Mouse (Mus musculus) small intestine, adult 2 months (tissue): ENCODE data around the gene Aff3. TPM values are rescaled to one million over a fixed set of nuclear protein-coding genes. Genes with fewer than 3 reads are reported as not detected.

Experiments used
- H3K27ac ChIP-seq: fragments of 200-500 bp; 2 replicates; pipeline ENCODE4 v1.5.1; 2012; ENCODE audit warnings: low read depth, low read length, control low read depth, inconsistent platforms; ENCODE audit not compliant: insufficient read depth
- H3K27me3 ChIP-seq: fragments of 200-500 bp; 2 replicates; pipeline ENCODE4 v1.6.1; 2012; ENCODE audit warnings: mild to moderate bottlenecking, moderate library complexity, low read length, inconsistent platforms; ENCODE audit not compliant: control insufficient read depth, insufficient read depth
- H3K36me3 ChIP-seq: fragments of 200-500 bp; 2 replicates; pipeline ENCODE4 v1.6.1; 2012; ENCODE audit warnings: mild to moderate bottlenecking, low read length, control low read depth, inconsistent platforms; ENCODE audit not compliant: control insufficient read depth, insufficient read depth
- H3K4me1 ChIP-seq: fragments of 200-500 bp; 2 replicates; pipeline ENCODE4 v1.6.1; 2012; ENCODE audit warnings: low read length, inconsistent platforms, mixed read lengths; ENCODE audit not compliant: control insufficient read depth, insufficient read depth, insufficient read length
- H3K4me3 ChIP-seq: fragments of 200-500 bp; 2 replicates; pipeline ENCODE4 v1.5.1; 2012; ENCODE audit warnings: low read depth, mild to moderate bottlenecking, control low read depth, inconsistent platforms, low read length, moderate library complexity
- CTCF ChIP-seq: fragments of 200-500 bp; IDR thresholded peaks from 2 replicates; pipeline ENCODE4 v1.5.1; 2012; ENCODE audit warnings: low read depth, mild to moderate bottlenecking, control low read depth, inconsistent platforms, low read length, moderate library complexity, mixed read lengths; ENCODE audit not compliant: insufficient replicate concordance, insufficient read length; ENCODE audit errors: extremely low read depth
- POLR2A ChIP-seq: fragments of 200-500 bp; IDR thresholded peaks from 2 replicates; pipeline ENCODE4 v1.6.1; 2012; ENCODE audit warnings: low read depth, mild to moderate bottlenecking, control low read depth, inconsistent platforms, low read length, moderate library complexity
- WGBS: fragments of 180-500 bp; shearing (Covaris S2); methylation state at CpG from one replicate; pipeline ENCODE4 v1.1.7; 2018; 5-methylcytosine and 5-hydroxymethylcytosine counted together
- polyA plus RNA-seq: library from polyadenylated mRNA; depleted of rRNA; stranded (reverse); fragments of >200 nt; gene quantifications from 2 replicates; pipeline ENCODE4 v1.2.3, GENCODE M21; 2012

Gene Aff3
- polyA plus RNA-seq, 1 experiment, result 1.5 TPM

GRCm38 (mm10) chr1:38199669-38200635 lies 464.8 kb downstream of the Aff3 start:
- H3K27ac ChIP-seq, result no peak overlapping the region
- no peak overlapping the region for H3K4me3 ChIP-seq
- no peaks in the 10 kb centered on the region for H3K4me1 ChIP-seq
- WGBS, result 79% methylated on average over 17 of the region's 17 CpGs
- no peaks in the 10 kb centered on the region for H3K27me3 ChIP-seq
- no peaks in the 10 kb centered on the region for H3K36me3 ChIP-seq
- no peak for TF ChIP-seq CTCF
- no peak for TF ChIP-seq POLR2A

- H3K4me1 ChIP-seq, result no peaks in the 10 kb centered on the region
- no peak overlapping the region for H3K27ac ChIP-seq
- TF ChIP-seq POLR2A, result no peak
- TF ChIP-seq CTCF, result no peak
- WGBS, result 76% methylated on average over 15 of the region's 15 CpGs
- H3K4me3 ChIP-seq, result no peak overlapping the region
- H3K27me3 ChIP-seq, result no peaks in the 10 kb centered on the region
- H3K36me3 ChIP-seq, result no peaks in the 10 kb centered on the region
Measured at GRCm38 (mm10) chr1:38198393-38199029, 466.2 kb downstream of the Aff3 start.

GRCm38 (mm10) chr1:38197145-38197682 lies 467.5 kb downstream of the Aff3 start:
- TF ChIP-seq CTCF (no peak), POLR2A (no peak)
- H3K36me3 ChIP-seq, result no peaks in the 10 kb centered on the region
- WGBS, result 71% methylated on average over 8 of the region's 8 CpGs
- no peak overlapping the region for H3K27ac ChIP-seq
- H3K27me3 ChIP-seq, result no peaks in the 10 kb centered on the region
- no peaks in the 10 kb centered on the region for H3K4me1 ChIP-seq
- H3K4me3 ChIP-seq, result no peak overlapping the region

GRCm38 (mm10) chr1:38195721-38196120 lies 469.0 kb downstream of the Aff3 start:
- 79% methylated on average over 3 of the region's 3 CpGs for WGBS
- Histone ChIP-seq H3K4me1 (no peaks in the 10 kb centered on the region), H3K27ac (no peak overlapping the region), H3K27me3 (no peaks in the 10 kb centered on the region), H3K36me3 (no peaks in the 10 kb centered on the region), H3K4me3 (no peak overlapping the region)
- no peak for TF ChIP-seq POLR2A
- TF ChIP-seq CTCF, result no peak

GRCm38 (mm10) chr1:38186227-38186545 lies 478.6 kb downstream of the Aff3 start:
- Histone ChIP-seq H3K27ac (no peak overlapping the region), H3K4me3 (no peak overlapping the region), H3K4me1 (no peaks in the 10 kb centered on the region), H3K27me3 (no peaks in the 10 kb centered on the region), H3K36me3 (no peaks in the 10 kb centered on the region)
- WGBS, result 89% methylated on average over 5 of the region's 5 CpGs
- no peak for TF ChIP-seq CTCF
- TF ChIP-seq POLR2A, result no peak

- TF ChIP-seq CTCF (peak; percentile 98), POLR2A (no peak)
- Histone ChIP-seq H3K27me3 (no peaks in the 10 kb centered on the region), H3K36me3 (no peaks in the 10 kb centered on the region), H3K4me3 (no peak overlapping the region), H3K4me1 (no peaks in the 10 kb centered on the region), H3K27ac (no peak overlapping the region)
- WGBS, result 40% methylated on average over 17 of the region's 17 CpGs
Measured at GRCm38 (mm10) chr1:38185517-38186226, 479.1 kb downstream of the Aff3 start.

- Histone ChIP-seq H3K36me3 (no peaks in the 10 kb centered on the region), H3K27me3 (no peaks in the 10 kb centered on the region), H3K4me1 (no peaks in the 10 kb centered on the region), H3K27ac (no peak overlapping the region), H3K4me3 (no peak overlapping the region)
- no peak for TF ChIP-seq POLR2A
- TF ChIP-seq CTCF, result no peak
- 64% methylated on average over 15 of the region's 15 CpGs for WGBS
Measured at GRCm38 (mm10) chr1:38181020-38181550, 483.7 kb downstream of the Aff3 start.
